Comparison of ENCODE assay signal across 2 mouse cellular contexts in the genomic region with DNA sequence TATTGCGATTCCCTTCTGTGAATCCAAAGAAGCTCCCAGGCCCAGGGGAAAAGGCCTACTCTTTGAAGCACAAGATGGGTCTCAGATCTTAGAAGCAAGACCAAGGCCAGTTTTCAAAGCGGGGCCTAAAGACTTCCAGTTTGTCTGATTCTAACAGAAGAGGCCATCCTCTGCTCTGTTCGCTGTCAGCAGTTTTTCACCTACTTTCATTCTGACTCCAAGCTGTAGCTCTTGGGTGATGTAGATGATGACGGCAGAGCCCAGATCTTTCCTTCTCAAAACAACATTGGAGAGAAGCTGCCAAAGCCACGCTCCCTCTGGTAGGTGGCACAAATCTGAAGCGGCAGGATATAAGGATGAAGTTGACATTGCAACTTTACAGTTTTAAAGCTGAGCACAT.
TF ChIP-seq lines count a peak whose summit lies in the region.

No protein-coding gene starts in this region.

TF ChIP-seq in CH12.LX, 34 proteins besides CTCF, POLR2A, EP300 and RAD21:
- TF ChIP-seq SMC3 (IDR thresholded peaks at IDR 0.05; ENCODE audit: low read depth, low read length) = no peak; the same call in 1 of the 2 replicates
- peak; percentile 91 for TF ChIP-seq IRF4 (IDR thresholded peaks at IDR 0.05; ENCODE audit: low read depth, low read length)
- peak; percentile 91 for TF ChIP-seq MAFK (IDR thresholded peaks at IDR 0.05; ENCODE audit: insufficient replicate concordance, low read length)
- peak; percentile 1; the same call in 1 of the 2 replicates for TF ChIP-seq ZMIZ1 (IDR thresholded peaks at IDR 0.05; ENCODE audit: low read depth, low read length)
- TF ChIP-seq ZC3H11A (IDR thresholded peaks at IDR 0.05; ENCODE audit: low read depth, low read length) = no peak
- no peak for TF ChIP-seq MYC (IDR thresholded peaks at IDR 0.05; ENCODE audit: low read depth, low read length)
- TF ChIP-seq POLR2AphosphoS2 (IDR thresholded peaks at IDR 0.05; ENCODE audit: low read depth, low read length) = no peak
- TF ChIP-seq JUND (conservative IDR thresholded peaks at IDR 0.05; ENCODE audit: low read depth, low read length) = peak; percentile 83
- no peak for TF ChIP-seq MAX (IDR thresholded peaks at IDR 0.05; ENCODE audit: low read length)
- TF ChIP-seq USF1 (IDR thresholded peaks at IDR 0.05; ENCODE audit: low read depth, low read length) = no peak
- no peak for TF ChIP-seq ZKSCAN1 (IDR thresholded peaks at IDR 0.05; ENCODE audit: borderline replicate concordance, low read depth, low read length)
- TF ChIP-seq BHLHE40 (IDR thresholded peaks at IDR 0.05; ENCODE audit: low read depth, low read length) = peak; percentile 16; the same call in 1 of the 2 replicates
- TF ChIP-seq NELFE (IDR thresholded peaks at IDR 0.05; ENCODE audit: low read depth, low read length) = no peak
- TF ChIP-seq CHD2 (IDR thresholded peaks at IDR 0.05; ENCODE audit: low read length) = no peak
- no peak for TF ChIP-seq RCOR1 (conservative IDR thresholded peaks at IDR 0.05; ENCODE audit: low read depth, low read length)
- no peak for TF ChIP-seq KAT2A (IDR thresholded peaks at IDR 0.05; ENCODE audit: insufficient replicate concordance, low read length)
- peak; percentile 66 for TF ChIP-seq JUN (IDR thresholded peaks at IDR 0.05; ENCODE audit: insufficient read depth, low read depth, low read length)
- TF ChIP-seq GABPA (IDR thresholded peaks at IDR 0.05; ENCODE audit: insufficient replicate concordance, low read depth, low read length) = no peak
- TF ChIP-seq HCFC1 (IDR thresholded peaks at IDR 0.05; ENCODE audit: low read depth, low read length) = no peak
- no peak for TF ChIP-seq MXI1 (IDR thresholded peaks at IDR 0.05; ENCODE audit: low read depth, low read length)
- TF ChIP-seq ELF1 (IDR thresholded peaks at IDR 0.05; ENCODE audit: low read depth, low read length) = no peak
- no peak for TF ChIP-seq MEF2A (IDR thresholded peaks at IDR 0.05; ENCODE audit: borderline replicate concordance, low read depth, low read length)
- peak; percentile 90 for TF ChIP-seq ETS1 (conservative IDR thresholded peaks at IDR 0.05; ENCODE audit: low read depth, low read length)
- TF ChIP-seq ZNF384 (IDR thresholded peaks at IDR 0.05; ENCODE audit: low read depth, low read length) = no peak
- TF ChIP-seq MAZ (IDR thresholded peaks at IDR 0.05; ENCODE audit: low read depth, low read length) = no peak
- TF ChIP-seq USF2 (conservative IDR thresholded peaks at IDR 0.05; ENCODE audit: low read depth, low read length) = no peak
- no peak for TF ChIP-seq CHD1 (IDR thresholded peaks at IDR 0.05; ENCODE audit: low read depth, low read length)
- no peak for TF ChIP-seq TCF12 (IDR thresholded peaks at IDR 0.05; ENCODE audit: low read depth, low read length)

TF ChIP-seq in MEL, 35 proteins besides CTCF, POLR2A, EP300 and RAD21:
- TF ChIP-seq ZNF384 (IDR thresholded peaks at IDR 0.05; ENCODE audit: low read depth, low read length) (no peak), E2F4 (IDR thresholded peaks at IDR 0.05; ENCODE audit: borderline replicate concordance, low read depth, low read length) (no peak), USF1 (IDR thresholded peaks at IDR 0.05; ENCODE audit: low read depth, low read length) (no peak)
